Mouse (Mus musculus) monocyte, adult 59 days (primary cell): Measurements from ENCODE around the gene Vmn2r12. TPM values are rescaled to one million over a fixed set of nuclear protein-coding genes. Genes with fewer than 3 reads are reported as not detected.

Source experiments
- total RNA-seq, 2 experiments: library from RNA; stranded (reverse); gene quantifications; one replicate each; pipeline ENCODE4 v1.2.4; 2023

Gene Vmn2r12
- not detected for total RNA-seq

GRCm38 (mm10) chr5:109097850-109098249, at the start of gene Vmn2r12:
Gene Vmn2r12, minus strand, starts transcription at chr5:109097950.

DNA sequence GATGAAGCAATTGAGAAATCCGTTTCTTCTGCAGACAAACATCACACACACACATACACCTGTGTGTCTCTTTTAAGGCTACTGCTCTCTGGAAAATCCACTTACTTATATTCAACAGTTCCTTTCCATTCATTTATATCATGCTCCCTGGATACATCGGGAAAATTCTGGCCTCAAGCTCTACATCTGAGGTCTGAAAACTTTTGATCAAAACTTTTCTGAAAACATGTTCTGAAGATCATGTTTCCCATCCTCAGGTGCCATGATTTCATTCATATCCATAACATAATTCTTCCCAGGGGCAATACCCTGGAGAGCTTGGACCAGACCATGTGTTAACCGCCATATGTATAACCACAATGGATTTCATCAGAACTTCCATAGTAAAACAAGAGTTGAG, 38.3 kb downstream of the Vmn2r12 start, which contains the start of gene Vmn2r11:
Gene Vmn2r11, minus strand, starts transcription at position 101 of the 400 bp plus-strand sequence.

Other genes starting within 250 kb of the Vmn2r12 start
- gene Vmn2r9, start 245.3 kb downstream of the Vmn2r12 start, total RNA-seq, result not detected
- gene Vmn2r10, start 91.4 kb downstream of the Vmn2r12 start, total RNA-seq, result not detected
- not detected for gene Vmn2r11, start 38.4 kb downstream of the Vmn2r12 start, total RNA-seq
- not detected for gene Vmn2r13, start 94.2 kb upstream of the Vmn2r12 start, total RNA-seq
- not detected for gene Vmn2r14, start 126.8 kb upstream of the Vmn2r12 start, total RNA-seq
- not detected for gene Vmn2r15, start 199.7 kb upstream of the Vmn2r12 start, total RNA-seq
- not detected for gene Vmn2r16, start 232.2 kb upstream of the Vmn2r12 start, total RNA-seq